Mouse (Mus musculus) megakaryocyte, embryonic 14.5 days (primary cell): ENCODE results near the gene Tnfrsf23.

Source experiments
- FLI1 ChIP-seq: IDR thresholded peaks from 2 replicates; pipeline ENCODE4 v1.6.1; 2012; ENCODE audit warnings: low read length, inconsistent platforms, mixed read lengths
- GATA1 ChIP-seq: IDR thresholded peaks from 3 replicates; pipeline ENCODE4 v1.6.1; 2012; ENCODE audit warnings: mixed read lengths, low read length, inconsistent platforms, borderline replicate concordance

GRCm38 (mm10) chr7:143711381-143711780 lies 25.7 kb upstream of the Tnfrsf23 start:
- no peak for TF ChIP-seq GATA1
- TF ChIP-seq FLI1 = no peak
